Mouse (Mus musculus): ENCODE measurements at regions not wholly inside any gene's neighbourhood (a gene's known extent, or its start where the extent isn't known, plus 50 kb on each side); places are given as distances from the start of the nearest gene placed in this dataset.
"Not testable (repeated sequence)": the region's sequence is repeated elsewhere in the genome, so short reads cannot be mapped to it uniquely, and the experiment has no call there.

GRCm38 (mm10) chr8:31638417-31638816, 1790.1 kb upstream of the 5930422O12Rik start:
- Histone ChIP-seq H3K36me3 (no peaks in the 10 kb centered on the region), H3K27ac (no peak overlapping the region), H3K9ac (no peak overlapping the region), H3K4me3 (replicated peaks) (no peak overlapping the region), H3K9me3 (replicated peaks) (no peaks in the 10 kb centered on the region), H3K4me1 (no peaks in the 10 kb centered on the region), H3K27me3 (no peaks in the 10 kb centered on the region), H3K4me2 (no peak overlapping the region)
- 81% methylated on average over 3 of the region's 3 CpGs for WGBS
- no peak for ATAC-seq (replicated peaks; ENCODE audit: low FRiP score)

DNA sequence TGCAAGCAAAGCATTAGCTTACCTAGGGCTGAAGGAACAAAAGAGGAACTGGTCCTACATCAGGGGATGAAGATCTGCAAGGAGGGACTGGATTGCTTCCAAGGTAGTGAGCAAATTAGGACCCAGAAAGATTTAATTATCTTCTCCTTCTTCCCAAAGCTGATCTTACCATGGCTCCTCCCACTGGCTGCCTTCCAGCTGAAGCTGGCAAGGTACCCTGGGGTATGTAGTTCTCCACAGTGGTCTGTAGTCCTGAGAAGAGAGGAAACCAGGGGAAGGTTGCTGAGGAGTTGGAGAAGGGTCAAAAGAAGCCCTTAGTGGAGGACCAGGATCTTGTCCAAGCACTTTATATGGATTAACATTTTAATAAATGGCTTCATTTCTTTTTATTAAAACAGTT, 1764.8 kb upstream of the 5930422O12Rik start:
- H3K9ac ChIP-seq: no peak overlapping the region

GRCm38 (mm10) chr8:31665485-31665884, 1763.0 kb upstream of the 5930422O12Rik start:
- Histone ChIP-seq H3K4me2 (no peak overlapping the region), H3K27me3 (no peaks in the 10 kb centered on the region), H3K9me3 (replicated peaks) (no peaks in the 10 kb centered on the region), H3K36me3 (no peaks in the 10 kb centered on the region), H3K4me1 (no peaks in the 10 kb centered on the region), H3K4me3 (replicated peaks) (no peak overlapping the region), H3K27ac (no peak overlapping the region), H3K9ac (no peak overlapping the region)
- no peak for ATAC-seq (replicated peaks; ENCODE audit: low FRiP score)
- 80% methylated on average over 4 of the region's 4 CpGs for WGBS

More for the DNA sequence above, 1764.8 kb upstream of the 5930422O12Rik start:
- Histone ChIP-seq H3K27me3 (no peaks in the 10 kb centered on the region), H3K4me1 (no peaks in the 10 kb centered on the region), H3K4me3 (replicated peaks) (no peak overlapping the region), H3K36me3 (no peaks in the 10 kb centered on the region), H3K27ac (no peak overlapping the region), H3K9me3 (replicated peaks) (no peaks in the 10 kb centered on the region), H3K4me2 (no peak overlapping the region)
- ATAC-seq (replicated peaks; ENCODE audit: low FRiP score): no peak

DNA sequence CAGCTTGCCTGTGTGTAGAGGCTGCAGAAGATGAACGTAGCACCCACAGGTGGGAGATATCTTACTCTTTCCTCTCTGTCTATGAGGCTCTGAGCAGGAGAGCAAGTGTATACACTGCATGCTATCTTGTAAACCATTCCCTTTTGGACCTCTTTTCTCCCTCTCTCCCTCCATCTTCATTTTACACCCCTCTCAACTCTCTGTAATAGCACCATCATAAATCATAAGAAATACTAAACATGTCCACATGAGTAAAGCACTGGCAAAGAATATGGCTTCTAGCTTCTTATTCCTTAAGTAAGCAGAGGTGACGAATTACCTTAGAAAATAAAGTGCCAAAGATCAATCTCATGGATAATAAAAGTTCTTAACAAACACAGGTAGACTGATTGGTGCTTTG, 1724.3 kb upstream of the 5930422O12Rik start:
- H3K27me3 ChIP-seq: no peaks in the 10 kb centered on the region
- no peaks in the 10 kb centered on the region for H3K36me3 ChIP-seq
- H3K9me3 ChIP-seq (replicated peaks): no peaks in the 10 kb centered on the region
- no peak for ATAC-seq (replicated peaks; ENCODE audit: low FRiP score)
- no peak overlapping the region for H3K4me2 ChIP-seq
- H3K9ac ChIP-seq: no peak overlapping the region
- H3K4me1 ChIP-seq: no peaks in the 10 kb centered on the region
- no peak overlapping the region for H3K27ac ChIP-seq
- WGBS: 75% methylated on average over 2 of the region's 2 CpGs
- no peak overlapping the region for H3K4me3 ChIP-seq (replicated peaks)

GRCm38 (mm10) chr8:31713321-31714076, 1715.0 kb upstream of the 5930422O12Rik start:
- 78% methylated on average over 15 of the region's 15 CpGs for WGBS

GRCm38 (mm10) chr8:31714077-31714458, 1714.4 kb upstream of the 5930422O12Rik start:
- no peak overlapping the region for H3K27ac ChIP-seq
- ATAC-seq (replicated peaks; ENCODE audit: low FRiP score): no peak
- no peaks in the 10 kb centered on the region for H3K4me1 ChIP-seq
- no peaks in the 10 kb centered on the region for H3K9me3 ChIP-seq (replicated peaks)
- WGBS: 77% methylated on average over 2 of the region's 2 CpGs
- H3K36me3 ChIP-seq: no peaks in the 10 kb centered on the region
- H3K9ac ChIP-seq: no peak overlapping the region
- H3K4me2 ChIP-seq: no peak overlapping the region
- H3K4me3 ChIP-seq (replicated peaks): no peak overlapping the region
- H3K27me3 ChIP-seq: no peaks in the 10 kb centered on the region

More at GRCm38 (mm10) chr8:31713321-31714076, 1715.0 kb upstream of the 5930422O12Rik start:
- no peak for ATAC-seq (replicated peaks; ENCODE audit: low FRiP score)
- H3K27me3 ChIP-seq: no peaks in the 10 kb centered on the region
- H3K4me2 ChIP-seq: no peak overlapping the region
- H3K4me3 ChIP-seq (replicated peaks): no peak overlapping the region
- H3K36me3 ChIP-seq: no peaks in the 10 kb centered on the region
- no peak overlapping the region for H3K27ac ChIP-seq
- no peaks in the 10 kb centered on the region for H3K9me3 ChIP-seq (replicated peaks)
- H3K9ac ChIP-seq: no peak overlapping the region
- H3K4me1 ChIP-seq: no peaks in the 10 kb centered on the region

GRCm38 (mm10) chr8:31720021-31720420, 1708.5 kb upstream of the 5930422O12Rik start:
- no peak overlapping the region for H3K27ac ChIP-seq
- H3K4me3 ChIP-seq (replicated peaks): no peak overlapping the region
- H3K4me1 ChIP-seq: no peaks in the 10 kb centered on the region
- H3K9me3 ChIP-seq (replicated peaks): no peaks in the 10 kb centered on the region
- 67% methylated on average over 3 of the region's 3 CpGs for WGBS
- no peaks in the 10 kb centered on the region for H3K36me3 ChIP-seq
- no peak overlapping the region for H3K9ac ChIP-seq
- no peak; the same call in 1 of the 2 replicates for ATAC-seq (replicated peaks; ENCODE audit: low FRiP score)
- H3K4me2 ChIP-seq: no peak overlapping the region
- no peaks in the 10 kb centered on the region for H3K27me3 ChIP-seq

DNA sequence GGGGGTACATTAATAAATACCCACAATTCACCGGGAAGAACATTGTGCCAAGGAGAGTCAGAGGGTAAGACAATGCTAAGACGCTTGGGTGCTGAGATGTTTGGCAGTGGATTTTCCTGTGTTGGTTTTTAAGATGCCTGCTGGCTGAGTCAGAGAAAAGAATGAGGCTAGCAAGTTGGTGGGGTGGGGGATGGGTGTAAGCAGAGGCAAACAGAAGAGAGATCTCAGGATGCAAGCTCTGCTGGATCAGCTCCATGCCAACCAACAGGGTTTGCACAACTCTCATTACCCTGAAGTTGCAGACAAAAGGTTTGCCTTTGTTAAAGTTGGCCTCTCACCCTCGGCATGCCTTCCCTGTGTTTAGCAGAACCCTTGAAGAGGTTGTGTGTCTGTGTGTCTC, 1707.9 kb upstream of the 5930422O12Rik start:
- no peak for ATAC-seq (replicated peaks; ENCODE audit: low FRiP score)
- no peak overlapping the region for H3K27ac ChIP-seq
- H3K9ac ChIP-seq: no peak overlapping the region
- 62% methylated on average over 3 of the region's 3 CpGs for WGBS
- H3K36me3 ChIP-seq: no peaks in the 10 kb centered on the region
- H3K4me3 ChIP-seq (replicated peaks): no peak overlapping the region
- H3K27me3 ChIP-seq: no peaks in the 10 kb centered on the region
- no peaks in the 10 kb centered on the region for H3K9me3 ChIP-seq (replicated peaks)
- no peak overlapping the region for H3K4me2 ChIP-seq
- no peaks in the 10 kb centered on the region for H3K4me1 ChIP-seq

DNA sequence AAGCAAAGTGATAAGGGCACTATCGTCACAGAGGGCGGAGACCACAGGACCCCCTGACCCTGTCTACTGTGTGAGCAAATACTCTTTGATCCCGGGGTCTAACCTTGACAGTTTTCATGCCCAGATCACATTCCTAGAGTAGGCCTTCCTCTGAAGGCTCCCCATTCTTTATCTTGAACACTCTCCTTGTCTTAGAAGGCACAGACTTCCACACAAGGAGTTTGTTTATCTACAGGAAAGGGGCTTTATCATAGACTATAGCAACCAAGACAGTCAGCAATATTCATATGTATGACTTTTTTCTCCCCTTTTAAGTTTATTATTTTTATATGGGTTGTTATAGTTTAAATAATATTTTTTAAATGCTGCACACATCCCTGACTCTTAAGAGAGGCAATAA, 1703.1 kb upstream of the 5930422O12Rik start:
- no peaks in the 10 kb centered on the region for H3K27me3 ChIP-seq
- H3K4me2 ChIP-seq: no peak overlapping the region
- H3K4me3 ChIP-seq (replicated peaks): no peak overlapping the region
- 70% methylated on average over 3 of the region's 3 CpGs for WGBS
- H3K27ac ChIP-seq: no peak overlapping the region
- no peak overlapping the region for H3K9ac ChIP-seq
- no peaks in the 10 kb centered on the region for H3K9me3 ChIP-seq (replicated peaks)
- ATAC-seq (replicated peaks; ENCODE audit: low FRiP score): no peak
- no peaks in the 10 kb centered on the region for H3K4me1 ChIP-seq
- no peaks in the 10 kb centered on the region for H3K36me3 ChIP-seq

DNA sequence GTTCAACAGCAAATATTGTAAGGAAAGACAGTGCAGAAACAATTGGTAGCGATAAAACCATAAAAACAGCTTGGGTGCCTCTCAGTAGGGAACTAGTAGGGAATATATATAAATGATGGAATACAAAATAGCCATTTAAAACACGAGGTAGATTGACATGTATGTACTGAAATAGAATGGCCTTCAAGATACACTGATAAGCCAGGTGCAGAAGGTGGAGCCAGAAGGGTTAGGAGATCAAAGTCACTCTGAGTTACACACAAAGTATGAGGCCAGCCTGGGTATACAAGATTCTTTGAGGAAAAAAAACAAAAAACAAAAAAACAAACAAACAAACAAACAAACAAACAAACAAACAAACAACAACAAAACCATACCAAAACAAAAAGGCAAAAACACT, 1692.9 kb upstream of the 5930422O12Rik start:
- Histone ChIP-seq H3K36me3 (no peaks in the 10 kb centered on the region), H3K4me2 (no peak overlapping the region), H3K4me1 (no peaks in the 10 kb centered on the region), H3K27ac (no peak overlapping the region), H3K4me3 (replicated peaks) (no peak overlapping the region), H3K9ac (no peak overlapping the region), H3K27me3 (no peaks in the 10 kb centered on the region), H3K9me3 (replicated peaks) (no peaks in the 10 kb centered on the region)
- 76% methylated on average over 2 of the region's 2 CpGs for WGBS
- ATAC-seq (replicated peaks; ENCODE audit: low FRiP score): no peak

- H3K36me3 ChIP-seq; H3K9me3 ChIP-seq (replicated peaks); H3K4me1 ChIP-seq; H3K27me3 ChIP-seq; H3K4me3 ChIP-seq (replicated peaks); H3K27ac ChIP-seq; H3K4me2 ChIP-seq; ATAC-seq (replicated peaks; ENCODE audit: low FRiP score); H3K9ac ChIP-seq: not testable (repeated sequence)
- WGBS: 78% methylated on average over 6 of the region's 6 CpGs
Measured at GRCm38 (mm10) chr8:31737314-31737713, 1691.2 kb upstream of the 5930422O12Rik start.

GRCm38 (mm10) chr8:31746855-31747254, 1681.7 kb upstream of the 5930422O12Rik start:
- H3K36me3 ChIP-seq: no peaks in the 10 kb centered on the region
- no peak for ATAC-seq (replicated peaks; ENCODE audit: low FRiP score)
- H3K27ac ChIP-seq: no peak overlapping the region

GRCm38 (mm10) chr8:31749974-31750373, 1678.5 kb upstream of the 5930422O12Rik start:
- Histone ChIP-seq H3K4me1 (no peaks in the 10 kb centered on the region), H3K27ac (no peak overlapping the region), H3K27me3 (no peaks in the 10 kb centered on the region), H3K9ac (no peak overlapping the region), H3K9me3 (replicated peaks) (no peaks in the 10 kb centered on the region), H3K36me3 (no peaks in the 10 kb centered on the region), H3K4me3 (replicated peaks) (no peak overlapping the region), H3K4me2 (no peak overlapping the region)
- WGBS: 54% methylated on average over 2 of the region's 2 CpGs
- no peak; the same call in 1 of the 2 replicates for ATAC-seq (replicated peaks; ENCODE audit: low FRiP score)

More at GRCm38 (mm10) chr8:31746855-31747254, 1681.7 kb upstream of the 5930422O12Rik start:
- no peak overlapping the region for H3K4me3 ChIP-seq (replicated peaks)
- no peak overlapping the region for H3K4me2 ChIP-seq
- no peaks in the 10 kb centered on the region for H3K9me3 ChIP-seq (replicated peaks)
- no peaks in the 10 kb centered on the region for H3K4me1 ChIP-seq
- H3K27me3 ChIP-seq: no peaks in the 10 kb centered on the region
- no peak overlapping the region for H3K9ac ChIP-seq
